Mouse (Mus musculus) stomach, embryonic 14.5 days (tissue): ENCODE measurements around the gene Trio. TPM values are rescaled to one million over a fixed set of nuclear protein-coding genes. Genes with fewer than 3 reads are reported as not detected.

Source experiments
- ATAC-seq: fragments of 200-750 bp; cut with Nextera tagmentation; 2 replicates; pipeline ENCODE4 v1.8.0; 2017; ENCODE audit warnings: low read depth, moderate TSS enrichment; ENCODE audit not compliant: insufficient number of reproducible peaks, insufficient read depth, low FRiP score
- H3K27ac ChIP-seq: fragments of 300-500 bp; sonication (generic); 2 replicates; pipeline ENCODE4 v1.5.1; 2014; ENCODE audit warnings: mild to moderate bottlenecking, low read length, moderate library complexity, mixed read lengths
- H3K27me3 ChIP-seq: fragments of 300-500 bp; sonication (generic); 2 replicates; pipeline ENCODE4 v1.6.1; 2014; ENCODE audit warnings: low read length, control low read depth, mixed read lengths; ENCODE audit not compliant: control insufficient read depth, insufficient read depth
- H3K36me3 ChIP-seq: fragments of 300-500 bp; sonication (generic); 2 replicates; pipeline ENCODE4 v1.6.1; 2014; ENCODE audit warnings: mild to moderate bottlenecking, control low read depth, low read length, moderate library complexity, mixed read lengths; ENCODE audit not compliant: control insufficient read depth, insufficient read depth
- H3K4me1 ChIP-seq: fragments of 300-500 bp; sonication (generic); 2 replicates; pipeline ENCODE4 v1.6.1; 2014; ENCODE audit warnings: low read length, control low read depth, mixed read lengths; ENCODE audit not compliant: control insufficient read depth, insufficient read depth
- H3K4me2 ChIP-seq: fragments of 300-500 bp; sonication (generic); replicated peaks from 2 replicates; pipeline ENCODE4 v1.6.1; 2014; ENCODE audit warnings: low read depth, low read length, control low read depth
- H3K4me3 ChIP-seq: fragments of 300-500 bp; sonication (generic); 2 replicates; pipeline ENCODE4 v1.5.1; 2014; ENCODE audit warnings: low read depth, low read length, control low read depth
- H3K9ac ChIP-seq: fragments of 300-500 bp; sonication (generic); replicated peaks from 2 replicates; pipeline ENCODE4 v1.6.1; 2014; ENCODE audit warnings: low read depth, mild to moderate bottlenecking, control low read depth, low read length, moderate library complexity, mixed read lengths
- H3K9me3 ChIP-seq: fragments of 300-500 bp; sonication (generic); 2 replicates; pipeline ENCODE4 v1.6.1; 2016; ENCODE audit warnings: low read depth, low read length, control low read depth; ENCODE audit not compliant: control insufficient read depth
- WGBS: fragments of 180-500 bp; shearing (Covaris S2); extraction: QIAGEN DNeasy Blood & Tissue Kit; methylation state at CpG from one replicate; pipeline ENCODE4 v1.1.7; 2014; 5-methylcytosine and 5-hydroxymethylcytosine counted together
- polyA plus RNA-seq: library from polyadenylated mRNA; unstranded; fragments of >200 nt; fragmentation: Nextera tagmentation; extraction: Ambion mirVana; gene quantifications from 2 replicates; pipeline ENCODE4 v1.2.1, GENCODE M21; 2014

Gene Trio
- polyA plus RNA-seq, 1 experiment from 2014 or later: 54.2 TPM

DNA sequence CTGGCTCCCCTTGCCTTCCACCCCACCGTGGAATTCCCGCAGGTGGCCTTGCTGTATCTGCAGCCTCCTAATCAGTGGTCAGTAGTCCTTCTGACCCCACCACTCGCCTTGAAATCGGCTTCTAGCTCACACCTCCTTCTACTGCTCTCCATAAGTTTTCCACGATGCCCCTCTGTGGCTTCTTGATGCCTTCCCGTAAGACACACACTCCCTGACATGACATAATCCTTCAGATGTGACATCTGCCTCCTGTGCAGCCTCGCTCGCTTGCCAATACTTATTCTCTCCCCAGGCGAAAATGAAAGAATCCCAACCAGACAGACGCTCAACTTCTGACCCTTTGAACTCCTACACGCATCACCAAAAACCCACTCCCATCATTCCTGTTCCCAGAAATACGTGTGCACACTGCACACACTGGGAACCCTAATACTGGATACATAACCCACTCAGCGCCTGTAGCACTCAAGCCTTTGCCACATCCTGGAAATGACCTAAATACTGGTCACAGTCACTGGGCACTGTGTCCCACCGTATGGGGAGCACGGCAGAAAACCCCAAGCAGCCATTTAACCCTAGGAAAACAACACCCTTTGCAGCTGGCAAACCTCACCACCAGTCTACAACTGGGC is 100.5 kb downstream of the Trio start:
- Histone ChIP-seq H3K27ac (no peak overlapping the region), H3K4me3 (no peak overlapping the region)
- ATAC-seq: no peak

DNA sequence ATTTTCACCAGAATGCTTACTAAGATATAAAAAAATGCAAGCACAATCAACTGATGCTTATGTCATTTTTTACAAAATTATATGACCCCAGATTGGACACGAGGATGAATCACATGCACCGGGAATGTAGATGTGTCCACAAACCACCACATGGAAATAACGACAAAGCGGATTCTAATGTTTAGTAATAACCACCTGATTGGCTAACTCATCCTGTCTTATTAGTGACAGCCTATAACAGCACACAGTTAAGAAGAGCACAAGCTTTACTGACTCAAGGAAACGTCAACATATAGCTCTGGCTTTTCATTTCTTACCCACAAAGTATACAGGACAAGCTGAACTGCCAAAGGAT is 101.7 kb downstream of the Trio start:
- 17% methylated on average over 5 of the region's 5 CpGs for WGBS
- no peaks in the 10 kb centered on the region for H3K27me3 ChIP-seq
- peaks cover 20% of the 10 kb centered on the region for H3K4me1 ChIP-seq
- peak overlapping the region; percentile 49 for H3K4me2 ChIP-seq
- H3K9ac ChIP-seq: no peak overlapping the region
- ATAC-seq: 0 out of 2 replicates have a peak, but pooled peaks have one; percentile 5
- no peaks in the 10 kb centered on the region for H3K9me3 ChIP-seq
- no peak overlapping the region for H3K27ac ChIP-seq
- 0 out of 2 replicates have a peak overlapping the region, but pooled peaks have one; percentile 19 for H3K4me3 ChIP-seq
- H3K36me3 ChIP-seq: no peaks in the 10 kb centered on the region

More for the DNA sequence above, 100.5 kb downstream of the Trio start:
- WGBS: 38% methylated on average over 15 of the region's 15 CpGs
- Histone ChIP-seq H3K9ac (no peak overlapping the region), H3K27me3 (no peaks in the 10 kb centered on the region), H3K9me3 (no peaks in the 10 kb centered on the region), H3K4me2 (no peak overlapping the region), H3K4me1 (peaks cover 20% of the 10 kb centered on the region), H3K36me3 (no peaks in the 10 kb centered on the region)

DNA sequence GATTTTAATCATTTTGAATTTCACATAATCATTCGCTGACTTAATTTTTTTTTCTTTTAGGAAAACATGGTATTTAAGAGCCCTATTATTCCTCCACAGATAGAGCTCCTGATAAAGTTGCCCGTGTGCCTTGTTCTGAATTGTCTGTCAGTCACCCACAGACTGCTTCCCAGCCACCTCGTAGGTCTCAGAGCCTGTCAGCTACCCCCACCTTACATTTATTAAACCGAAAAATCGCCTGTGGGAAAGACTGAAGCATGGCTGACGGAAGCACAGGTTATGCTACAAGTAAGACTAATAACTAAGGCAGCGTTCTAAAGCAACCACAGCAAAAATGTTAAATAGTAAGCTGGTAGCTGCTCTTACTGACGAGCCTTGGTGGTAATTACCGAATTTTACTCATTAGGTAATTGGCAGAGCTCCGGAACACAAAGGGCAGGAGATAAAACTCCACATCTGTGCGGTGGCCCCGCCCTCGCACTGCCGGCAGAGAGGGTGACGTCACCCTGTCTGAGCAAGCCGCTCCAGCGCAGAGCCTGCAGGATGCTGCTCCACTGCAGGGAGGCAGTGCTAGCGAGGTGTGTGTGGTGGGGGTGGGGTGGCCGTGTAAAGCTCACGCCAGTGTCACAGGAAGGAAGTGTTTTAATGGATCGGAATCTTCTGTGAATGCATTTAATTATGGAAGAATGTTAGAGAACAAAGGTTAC is 102.2 kb downstream of the Trio start:
- Histone ChIP-seq H3K9ac (no peak overlapping the region), H3K4me2 (peak overlapping the region; percentile 49), H3K36me3 (no peaks in the 10 kb centered on the region), H3K27ac (no peak overlapping the region), H3K27me3 (no peaks in the 10 kb centered on the region), H3K9me3 (no peaks in the 10 kb centered on the region), H3K4me3 (peak overlapping the region; percentile 19), H3K4me1 (peaks cover 20% of the 10 kb centered on the region)
- ATAC-seq: peak; percentile 92
- 10% methylated on average over 21 of the region's 21 CpGs for WGBS

- no peak overlapping the region for H3K4me3 ChIP-seq
- no peak for ATAC-seq
- 66% methylated on average over 3 of the region's 3 CpGs for WGBS
- H3K4me2 ChIP-seq: no peak overlapping the region
- H3K27me3 ChIP-seq: no peaks in the 10 kb centered on the region
- no peaks in the 10 kb centered on the region; the same call in 1 of the 2 replicates for H3K36me3 ChIP-seq
- H3K4me1 ChIP-seq: peaks cover 15% of the 10 kb centered on the region
- no peaks in the 10 kb centered on the region for H3K9me3 ChIP-seq
- no peak overlapping the region for H3K9ac ChIP-seq
- H3K27ac ChIP-seq: no peak overlapping the region
These were observed 104.9 kb downstream of the Trio start for GRCm38 (mm10) chr15:27920751-27921150.

DNA sequence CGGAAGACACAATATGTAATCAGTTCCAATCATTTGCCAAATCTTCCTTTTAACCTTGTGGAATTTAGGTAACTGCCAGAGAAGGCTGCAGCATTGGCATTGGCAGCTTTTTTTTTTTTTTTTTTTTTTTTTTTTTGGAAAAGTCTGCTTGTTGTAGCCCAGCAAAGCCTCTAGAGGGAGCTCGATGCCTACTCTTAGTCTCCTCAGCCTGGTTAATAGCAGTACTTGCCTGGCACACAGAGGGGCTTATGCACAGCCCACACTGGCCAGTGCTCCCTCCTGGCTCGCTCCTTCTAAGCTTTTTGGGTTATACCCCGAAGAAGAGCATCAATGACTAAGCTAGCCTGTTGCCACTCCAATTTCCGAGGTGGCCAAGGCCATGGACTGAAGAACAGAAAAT is 106.1 kb downstream of the Trio start:
- 14% methylated on average over 5 of the region's 5 CpGs for WGBS
- Histone ChIP-seq H3K9ac (no peak overlapping the region), H3K9me3 (no peaks in the 10 kb centered on the region)

DNA sequence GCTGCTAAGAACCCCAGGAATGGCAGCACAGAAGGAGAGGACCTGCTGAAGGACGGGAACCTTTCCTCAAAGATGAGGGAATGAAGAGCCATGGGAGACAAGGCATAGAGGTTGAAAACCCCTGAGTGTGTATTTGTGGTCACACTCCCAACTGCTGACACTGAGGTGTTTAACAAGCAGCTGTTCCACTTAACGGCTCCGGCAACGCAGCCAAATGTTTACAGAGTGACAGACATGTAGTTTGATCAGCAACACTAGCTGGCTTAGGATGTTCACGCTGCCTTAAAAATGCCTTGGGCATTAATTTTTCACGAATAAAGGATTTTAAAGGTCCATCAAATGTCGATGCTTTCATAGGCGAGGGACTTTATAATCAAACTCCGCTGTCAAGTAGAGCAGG is 106.8 kb downstream of the Trio start:
- Histone ChIP-seq H3K27me3 (no peaks in the 10 kb centered on the region), H3K4me2 (no peak overlapping the region), H3K9me3 (no peaks in the 10 kb centered on the region), H3K36me3 (no peaks in the 10 kb centered on the region; the same call in 1 of the 2 replicates), H3K9ac (no peak overlapping the region), H3K27ac (no peak overlapping the region), H3K4me1 (peaks cover 12% of the 10 kb centered on the region), H3K4me3 (no peak overlapping the region)
- ATAC-seq: no peak
- 70% methylated on average over 9 of the region's 9 CpGs for WGBS

More for the DNA sequence above, 106.1 kb downstream of the Trio start:
- Histone ChIP-seq H3K27me3 (no peaks in the 10 kb centered on the region), H3K27ac (no peak overlapping the region), H3K36me3 (no peaks in the 10 kb centered on the region; the same call in 1 of the 2 replicates), H3K4me3 (no peak overlapping the region), H3K4me2 (no peak overlapping the region), H3K4me1 (peaks cover 15% of the 10 kb centered on the region)
- peak; percentile 39; the same call in 1 of the 2 replicates for ATAC-seq

DNA sequence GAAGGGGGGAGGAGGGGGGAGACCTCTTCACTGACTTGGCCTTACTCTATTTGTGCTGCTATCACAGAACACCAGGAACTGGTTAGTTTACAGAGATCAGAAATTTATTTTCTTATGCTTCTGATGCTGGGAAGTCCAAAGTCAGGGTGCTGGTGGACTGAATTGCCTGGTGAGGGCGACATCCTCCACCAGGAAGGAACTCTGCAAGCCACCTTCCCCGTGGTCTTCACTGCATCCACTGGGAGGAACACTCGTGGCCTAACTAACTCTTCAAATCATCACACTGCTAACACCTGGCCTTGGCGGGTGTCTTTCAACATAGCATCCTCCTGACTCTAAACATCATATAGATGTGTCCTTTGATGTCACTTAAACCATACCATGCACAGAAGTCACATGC is 109.4 kb downstream of the Trio start:
- no peak overlapping the region for H3K27ac ChIP-seq
- H3K4me3 ChIP-seq: no peak overlapping the region
- H3K9me3 ChIP-seq: no peaks in the 10 kb centered on the region
- H3K36me3 ChIP-seq: peaks cover 7% of the 10 kb centered on the region
- WGBS: 63% methylated on average over 4 of the region's 4 CpGs
- no peak overlapping the region for H3K9ac ChIP-seq
- H3K27me3 ChIP-seq: no peaks in the 10 kb centered on the region
- no peak overlapping the region for H3K4me2 ChIP-seq
- no peak for ATAC-seq
- H3K4me1 ChIP-seq: no peaks in the 10 kb centered on the region

DNA sequence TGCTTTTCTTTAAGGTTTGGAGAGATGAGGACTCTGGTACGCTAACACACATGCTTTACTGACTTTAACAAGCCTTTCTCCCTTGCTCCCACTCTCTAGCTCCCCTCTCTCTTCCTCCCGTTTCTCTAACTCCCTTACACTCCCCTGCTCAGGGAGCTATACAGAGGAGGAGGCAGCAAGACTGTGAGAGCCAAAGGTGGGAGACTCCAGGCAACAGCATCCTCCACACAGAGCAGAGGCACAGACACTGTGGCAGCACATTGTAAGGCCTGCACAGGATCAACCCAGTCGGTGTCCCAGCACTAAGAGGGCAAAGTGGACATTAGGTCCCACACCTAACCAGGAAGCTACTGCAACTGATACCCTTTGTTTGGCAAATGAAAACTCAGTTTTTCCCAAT is 112.6 kb downstream of the Trio start:
- ATAC-seq: no peak
- Histone ChIP-seq H3K9me3 (no peaks in the 10 kb centered on the region), H3K27me3 (no peaks in the 10 kb centered on the region), H3K36me3 (peaks cover 11% of the 10 kb centered on the region), H3K9ac (no peak overlapping the region), H3K4me1 (no peaks in the 10 kb centered on the region), H3K4me2 (no peak overlapping the region), H3K27ac (no peak overlapping the region), H3K4me3 (no peak overlapping the region)
- 78% methylated on average over 3 of the region's 3 CpGs for WGBS
